Mouse (Mus musculus) bone marrow, adult 2 months (tissue): ENCODE data around the gene Gucy1b2. TPM values are rescaled to one million over a fixed set of nuclear protein-coding genes. Genes with fewer than 3 reads are reported as not detected.

ENCODE experiments used
- H3K27ac ChIP-seq: fragments of 200-500 bp; 2 replicates; pipeline ENCODE4 v1.5.1; 2012; ENCODE audit warnings: low read depth, mild to moderate bottlenecking, control low read depth, inconsistent platforms, low read length; ENCODE audit not compliant: control insufficient read depth, poor library complexity, insufficient read depth
- H3K4me1 ChIP-seq: fragments of 200-500 bp; 2 replicates; pipeline ENCODE4 v1.6.1; 2011; ENCODE audit warnings: low read length; ENCODE audit not compliant: control insufficient read depth, insufficient read depth
- H3K4me3 ChIP-seq: fragments of 200-500 bp; replicated peaks from 2 replicates; pipeline ENCODE3; 2011; ENCODE audit warnings: mild to moderate bottlenecking, low read depth, low read length, control low read depth; ENCODE audit not compliant: control insufficient read depth
- CTCF ChIP-seq: fragments of 200-500 bp; IDR thresholded peaks from 2 replicates; pipeline ENCODE4 v1.5.1; 2011; ENCODE audit warnings: low read length, control low read depth; ENCODE audit not compliant: control insufficient read depth, insufficient read depth
- POLR2A ChIP-seq: fragments of 200-500 bp; IDR thresholded peaks from 2 replicates; pipeline ENCODE4 v1.6.1; 2011; ENCODE audit warnings: low read depth, mild to moderate bottlenecking, control low read depth, low read length, borderline replicate concordance; ENCODE audit not compliant: control insufficient read depth
- WGBS: fragments of 180-500 bp; shearing (Covaris S2); methylation state at CpG from one replicate; pipeline ENCODE4 v1.1.7; 2018; 5-methylcytosine and 5-hydroxymethylcytosine counted together
- polyA plus RNA-seq: library from polyadenylated mRNA; stranded (reverse); fragments of >200 nt; gene quantifications from 2 replicates; pipeline ENCODE4 v1.2.4, GENCODE M21; 2011; ENCODE audit warnings: low replicate concordance; ENCODE audit not compliant: missing spikeins, insufficient read depth, insufficient read length

Gucy1b2 gene
- polyA plus RNA-seq, 1 experiment = not detected

GRCm38 (mm10) chr14:62454760-62455569 is 1.1 kb downstream of the Gucy1b2 start:
- TF ChIP-seq POLR2A = no peak
- no peak for TF ChIP-seq CTCF
- Histone ChIP-seq H3K4me1 (no peaks in the 10 kb centered on the region; the same call in 1 of the 2 replicates), H3K4me3 (no peak overlapping the region), H3K27ac (no peak overlapping the region)
- 74% methylated on average over 9 of the region's 9 CpGs for WGBS

DNA sequence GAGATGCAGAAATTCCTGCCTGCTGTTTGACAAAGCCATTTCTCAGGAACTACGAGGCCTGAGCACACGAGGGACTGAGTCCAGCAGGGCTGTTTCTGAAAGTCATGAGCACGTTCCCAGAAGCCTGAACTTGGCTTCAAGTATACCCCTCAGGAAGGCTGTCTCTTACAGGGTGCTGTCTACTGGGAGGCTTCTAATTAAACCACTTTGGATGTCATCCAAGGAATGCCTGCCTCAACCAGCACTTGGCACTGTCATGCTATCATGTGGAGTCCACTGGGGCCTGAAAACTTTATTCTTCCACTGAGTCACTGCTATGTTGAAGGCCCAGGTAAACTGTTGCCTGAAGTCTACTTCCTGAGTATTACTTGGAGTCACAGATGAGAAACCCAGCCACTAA is 2.0 kb downstream of the Gucy1b2 start:
- no peak for TF ChIP-seq CTCF
- TF ChIP-seq POLR2A = no peak
- WGBS = 75% methylated on average over 3 of the region's 3 CpGs
- Histone ChIP-seq H3K4me1 (no peaks in the 10 kb centered on the region; the same call in 1 of the 2 replicates), H3K4me3 (no peak overlapping the region), H3K27ac (no peak overlapping the region)

GRCm38 (mm10) chr14:62453276-62453675 is 2.8 kb downstream of the Gucy1b2 start:
- Histone ChIP-seq H3K4me3 (no peak overlapping the region), H3K4me1 (no peaks in the 10 kb centered on the region; the same call in 1 of the 2 replicates), H3K27ac (no peak overlapping the region)
- WGBS = 76% methylated on average over 11 of the region's 11 CpGs
- TF ChIP-seq CTCF (no peak), POLR2A (no peak)

GRCm38 (mm10) chr14:62450706-62451105 is 5.4 kb downstream of the Gucy1b2 start:
- no peaks in the 10 kb centered on the region for H3K4me1 ChIP-seq
- WGBS = 84% methylated on average over 1 of the region's 1 CpGs
- H3K27ac ChIP-seq = no peak overlapping the region
- H3K4me3 ChIP-seq = no peak overlapping the region
- no peak for TF ChIP-seq CTCF
- no peak for TF ChIP-seq POLR2A

DNA sequence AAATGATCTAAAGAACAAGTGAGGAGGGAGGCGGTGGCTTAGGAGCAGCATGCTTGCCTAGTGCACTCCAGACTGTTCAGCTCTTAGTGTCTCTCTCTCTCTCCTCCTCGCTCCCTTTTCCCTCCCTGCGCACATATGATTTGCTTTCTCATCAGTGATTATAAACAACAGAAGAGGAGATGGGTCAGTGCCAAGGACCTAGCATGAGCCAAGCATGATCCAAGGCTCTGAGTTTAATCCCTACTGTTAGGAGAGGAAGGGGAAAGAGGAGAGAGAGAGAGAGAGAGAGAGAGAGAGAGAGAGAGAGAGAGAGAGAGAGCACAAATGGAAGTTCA is 8.9 kb downstream of the Gucy1b2 start:
- Histone ChIP-seq H3K4me3 (no peak overlapping the region), H3K27ac (no peak overlapping the region), H3K4me1 (no peaks in the 10 kb centered on the region)
- TF ChIP-seq CTCF (no peak), POLR2A (no peak)
- 71% methylated on average over 3 of the region's 3 CpGs for WGBS

DNA sequence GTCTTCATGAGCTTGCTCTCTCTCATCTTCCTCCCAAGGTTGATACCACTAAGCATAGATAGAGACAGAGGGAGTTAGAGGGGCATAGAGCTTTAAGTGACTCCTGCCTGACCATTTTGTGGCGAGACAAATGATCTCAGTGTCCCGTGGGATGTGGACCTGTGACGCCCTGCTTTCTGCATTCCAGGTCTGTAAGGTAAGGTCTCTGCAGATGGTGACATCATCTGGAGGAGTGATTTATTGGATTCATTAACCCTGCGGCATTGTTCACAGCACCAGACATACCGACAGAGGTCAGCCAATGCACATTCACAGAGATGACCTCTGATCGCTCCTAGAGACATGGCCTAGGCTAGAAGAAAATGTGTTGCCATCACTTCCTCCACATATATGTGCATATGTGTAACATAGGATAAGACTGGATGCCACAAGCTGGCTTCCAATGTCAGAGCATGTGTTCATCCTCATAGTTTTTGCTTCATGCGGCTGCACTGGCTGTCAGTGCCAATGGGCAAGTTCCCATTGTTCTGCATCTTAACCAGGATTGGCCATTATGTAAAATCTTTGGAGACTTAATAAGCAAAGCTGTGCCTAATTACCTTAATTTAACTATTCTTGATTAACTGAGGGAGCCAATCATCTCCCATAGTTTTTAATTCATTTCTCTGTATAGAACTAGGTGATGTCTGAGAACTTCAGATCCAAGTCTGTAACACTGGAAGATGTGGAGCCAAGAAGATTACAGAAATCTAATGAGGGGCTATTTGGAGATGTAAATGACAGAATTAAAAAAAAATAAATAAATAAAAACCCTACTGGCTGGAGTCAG is 9.5 kb downstream of the Gucy1b2 start:
- TF ChIP-seq POLR2A = no peak
- Histone ChIP-seq H3K4me3 (no peak overlapping the region), H3K27ac (no peak overlapping the region), H3K4me1 (no peaks in the 10 kb centered on the region)
- WGBS = 83% methylated on average over 7 of the region's 7 CpGs

DNA sequence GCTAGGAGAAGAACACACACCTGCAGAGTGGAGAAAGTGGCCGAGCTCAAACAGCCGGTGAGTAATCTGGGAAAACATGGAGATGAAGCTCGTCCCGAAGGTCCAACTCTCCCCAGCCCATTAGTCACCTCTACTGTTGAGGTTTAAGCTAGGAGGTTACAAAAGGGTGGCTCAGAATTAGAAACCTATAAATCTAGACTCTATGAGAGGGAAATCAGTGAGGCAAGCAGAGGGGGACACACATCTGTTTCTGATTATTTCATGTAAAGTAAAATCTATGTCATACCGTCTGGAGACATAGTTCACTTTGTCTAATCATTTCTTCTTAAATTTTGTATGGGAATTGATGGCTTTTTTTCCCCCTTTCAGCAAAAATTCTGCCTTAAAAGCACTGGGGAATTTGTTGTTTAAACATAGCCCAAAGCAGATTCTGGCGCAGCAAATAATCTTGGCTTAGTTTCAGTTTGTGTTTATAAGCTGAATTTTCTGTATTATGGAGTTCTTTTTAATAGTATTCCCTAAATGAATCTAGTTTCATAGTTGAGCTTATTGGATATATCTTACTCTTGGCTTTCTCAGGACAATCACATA is 12.2 kb downstream of the Gucy1b2 start:
- TF ChIP-seq POLR2A (no peak), CTCF (no peak)
- WGBS = 79% methylated on average over 6 of the region's 6 CpGs

DNA sequence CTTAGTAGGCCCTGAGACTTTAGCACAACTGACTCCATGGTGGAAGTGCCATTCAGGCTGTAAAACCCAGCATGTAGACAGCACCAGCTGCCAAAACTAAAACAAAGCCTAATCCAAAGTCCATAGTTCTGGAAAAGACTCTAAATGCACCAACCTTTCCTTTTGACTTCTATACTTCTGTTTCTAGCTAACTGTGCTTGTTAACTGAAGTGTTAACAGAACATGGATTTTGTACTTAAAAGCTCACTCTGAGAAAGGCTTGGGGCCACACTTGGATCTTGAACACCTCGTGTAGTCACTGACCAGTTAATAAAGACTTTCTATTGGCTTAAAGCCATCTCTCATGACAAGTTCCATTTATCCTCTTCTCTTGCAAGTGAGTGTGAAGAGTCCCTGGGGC is 13.1 kb downstream of the Gucy1b2 start:
- no peak overlapping the region for H3K4me3 ChIP-seq
- TF ChIP-seq POLR2A (no peak), CTCF (no peak)
- H3K27ac ChIP-seq = no peak overlapping the region
- WGBS = 78% methylated on average over 1 of the region's 1 CpGs
- no peaks in the 10 kb centered on the region for H3K4me1 ChIP-seq

More for the DNA sequence above, 12.2 kb downstream of the Gucy1b2 start:
- no peak overlapping the region for H3K4me3 ChIP-seq
- no peaks in the 10 kb centered on the region for H3K4me1 ChIP-seq
- H3K27ac ChIP-seq = no peak overlapping the region
